ENCODE assay signal across 8 mouse cellular contexts in the genomic region with DNA sequence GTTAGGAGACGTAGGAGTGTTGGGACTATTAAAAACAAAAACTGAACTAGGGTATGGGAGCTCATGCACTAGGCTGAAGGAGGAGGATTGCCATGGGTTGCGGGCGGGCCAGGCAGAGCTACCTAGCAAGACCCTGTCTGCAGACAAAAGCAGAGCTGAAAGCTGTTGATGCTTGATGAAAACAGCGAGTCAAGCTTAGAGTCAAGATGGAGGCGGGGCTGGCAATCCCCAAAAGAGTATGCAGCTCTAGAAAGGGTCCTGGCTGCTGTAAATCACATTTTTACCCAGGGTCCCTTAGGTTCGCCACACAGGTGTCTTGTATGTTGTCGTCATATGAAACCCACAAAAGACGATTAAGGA. TPM values are rescaled to one million over a fixed set of nuclear protein-coding genes. Genes with fewer than 3 reads are reported as not detected.
DNase-seq lines count a peak whose midpoint lies in the region; ATAC-seq lines count a peak whose summit lies in the region.

No protein-coding gene starts in this region.

- peaks cover 13% of the 10 kb centered on the region for H3K4me1 ChIP-seq in lung, embryonic 15.5 days
- peaks cover 16% of the 10 kb centered on the region for H3K4me1 ChIP-seq in brown adipose tissue, adult 24 weeks (ENCODE audit: control insufficient read depth, insufficient read depth, insufficient read length, low read length)
- H3K4me1 ChIP-seq in heart, embryonic 12.5 days (replicated peaks): peaks cover 31% of the 10 kb centered on the region

- H3K4me2 ChIP-seq in lung, embryonic 15.5 days: peak overlapping the region; percentile 62
- peak overlapping the region; percentile 83 for H3K4me2 ChIP-seq in heart, embryonic 12.5 days

- no peak for ATAC-seq in lung, embryonic 15.5 days (ENCODE audit: borderline replicate concordance, extremely low read depth, low FRiP score, low TSS enrichment)
- no peak for ATAC-seq in heart, embryonic 12.5 days (ENCODE audit: insufficient number of reproducible peaks, low FRiP score)
- no peak for ATAC-seq in granulocyte monocyte progenitor cell, adult 5-6 weeks (replicated peaks; ENCODE audit: poor library complexity, severe bottlenecking)

- no peaks in the 10 kb centered on the region for H3K9me3 ChIP-seq in lung, embryonic 15.5 days
- H3K9me3 ChIP-seq in heart, embryonic 12.5 days (replicated peaks): no peaks in the 10 kb centered on the region

- DNase-seq in lung, postnatal 25 days (ENCODE audit: low spot score): no peak
- peak; percentile 46 for DNase-seq in liver
- DNase-seq in retina, postnatal 1 day: peak; percentile 30
- no peak for DNase-seq in ovary, postnatal 36 days (ENCODE audit: low spot score)

- H3K9ac ChIP-seq in lung, embryonic 15.5 days: peak overlapping the region; percentile 98
- peak overlapping the region; percentile 98 for H3K9ac ChIP-seq in heart, embryonic 12.5 days

- H3K27ac ChIP-seq in lung, embryonic 15.5 days: peak overlapping the region; percentile 91; the same call in 1 of the 2 replicates
- H3K27ac ChIP-seq in brown adipose tissue, adult 24 weeks (replicated peaks; ENCODE audit: low read depth, low read length): no peak overlapping the region
- peak overlapping the region; percentile 97 for H3K27ac ChIP-seq in heart, embryonic 12.5 days (ENCODE audit: poor library complexity, severe bottlenecking)

- no peaks in the 10 kb centered on the region; the same call in 1 of the 2 replicates for H3K36me3 ChIP-seq in lung, embryonic 15.5 days
- H3K36me3 ChIP-seq in heart, embryonic 12.5 days: 0 out of 2 replicates have a peak, but pooled peaks cover 3% of the 10 kb centered on the region

- 13% methylated on average over 8 of the region's 8 CpGs for WGBS in lung, embryonic 15.5 days
- WGBS in heart, embryonic 12.5 days: 23% methylated on average over 8 of the region's 8 CpGs

- no peaks in the 10 kb centered on the region for H3K27me3 ChIP-seq in lung, embryonic 15.5 days
- H3K27me3 ChIP-seq in heart, embryonic 12.5 days (replicated peaks): 0 out of 2 replicates have a peak, but pooled peaks cover 3% of the 10 kb centered on the region

- peak overlapping the region; percentile 94 for H3K4me3 ChIP-seq in lung, embryonic 15.5 days
- H3K4me3 ChIP-seq in brown adipose tissue, adult 24 weeks (ENCODE audit: insufficient read depth, low read depth, low read length): peak overlapping the region; percentile 94
- peak overlapping the region; percentile 97 for H3K4me3 ChIP-seq in heart, embryonic 12.5 days

RNA-seq across cellular contexts. Expression of gene Ip6k1, which starts 1.2 kb away (rescaled TPM):
- polyA plus RNA-seq in lung, embryonic 15.5 days (2015; fragmentation: Nextera tagmentation; extraction: Ambion mirVana): 49.4 and 53.7 TPM in 2 replicates
- 14.7 and 20.7 TPM in 2 replicates for polyA plus RNA-seq in brown adipose tissue, adult 24 weeks (2012; ENCODE audit: insufficient read depth, insufficient read length, missing spikeins)
- 50.2 and 52.4 TPM in 2 replicates for polyA plus RNA-seq in heart, embryonic 12.5 days (2016; fragmentation: Nextera tagmentation; extraction: Ambion mirVana)
- total RNA-seq in granulocyte monocyte progenitor cell, adult 5-6 weeks (2014; fragmentation: Nextera tagmentation): 27.1 TPM in 2 replicates
- total RNA-seq in granulocyte monocyte progenitor cell, adult 5-6 weeks (2017): 31.6 and 42.7 TPM in 2 replicates

RNA-seq across cellular contexts. Expression of gene Gm20662, which starts 7.4 kb away (rescaled TPM):
- 0.44 and 0.72 TPM in 2 replicates for polyA plus RNA-seq in lung, embryonic 15.5 days (2015; fragmentation: Nextera tagmentation; extraction: Ambion mirVana)
- not detected in 2 replicates for polyA plus RNA-seq in brown adipose tissue, adult 24 weeks (2012; ENCODE audit: insufficient read depth, insufficient read length, missing spikeins)
- 1.5 TPM in 2 replicates for polyA plus RNA-seq in heart, embryonic 12.5 days (2016; fragmentation: Nextera tagmentation; extraction: Ambion mirVana)
- 0.62 and 5.3 TPM in 2 replicates for total RNA-seq in granulocyte monocyte progenitor cell, adult 5-6 weeks (2014; fragmentation: Nextera tagmentation)
- total RNA-seq in granulocyte monocyte progenitor cell, adult 5-6 weeks (2017): not detected in 2 replicates

RNA-seq across cellular contexts. Expression of gene Cdhr4, which starts 11.2 kb away (rescaled TPM):
- 5.2 and 6.1 TPM in 2 replicates for polyA plus RNA-seq in lung, embryonic 15.5 days (2015; fragmentation: Nextera tagmentation; extraction: Ambion mirVana)
- polyA plus RNA-seq in brown adipose tissue, adult 24 weeks (2012; ENCODE audit: insufficient read depth, insufficient read length, missing spikeins): not detected in 2 replicates
- 6.8 and 11.4 TPM in 2 replicates for polyA plus RNA-seq in heart, embryonic 12.5 days (2016; fragmentation: Nextera tagmentation; extraction: Ambion mirVana)
- 3.0 TPM in 1 of 2 replicates, not detected in the other for total RNA-seq in granulocyte monocyte progenitor cell, adult 5-6 weeks (2014; fragmentation: Nextera tagmentation)
- total RNA-seq in granulocyte monocyte progenitor cell, adult 5-6 weeks (2017): 0.69 TPM in 1 of 2 replicates, not detected in the other

RNA-seq across cellular contexts. Expression of gene Inka1, which starts 17.8 kb away (rescaled TPM):
- 68.7 and 76.6 TPM in 2 replicates for polyA plus RNA-seq in lung, embryonic 15.5 days (2015; fragmentation: Nextera tagmentation; extraction: Ambion mirVana)
- polyA plus RNA-seq in brown adipose tissue, adult 24 weeks (2012; ENCODE audit: insufficient read depth, insufficient read length, missing spikeins): 5.1 and 5.5 TPM in 2 replicates
- 41.9 and 43.9 TPM in 2 replicates for polyA plus RNA-seq in heart, embryonic 12.5 days (2016; fragmentation: Nextera tagmentation; extraction: Ambion mirVana)
- total RNA-seq in granulocyte monocyte progenitor cell, adult 5-6 weeks (2014; fragmentation: Nextera tagmentation): 16.7 and 29.9 TPM in 2 replicates
- total RNA-seq in granulocyte monocyte progenitor cell, adult 5-6 weeks (2017): 18.6 and 23.2 TPM in 2 replicates

RNA-seq across cellular contexts. Expression of gene Gm20661, which starts 20.7 kb away (rescaled TPM):
- polyA plus RNA-seq in lung, embryonic 15.5 days (2015; fragmentation: Nextera tagmentation; extraction: Ambion mirVana): 3.5 and 3.6 TPM in 2 replicates
- not detected in 2 replicates for polyA plus RNA-seq in brown adipose tissue, adult 24 weeks (2012; ENCODE audit: insufficient read depth, insufficient read length, missing spikeins)
- polyA plus RNA-seq in heart, embryonic 12.5 days (2016; fragmentation: Nextera tagmentation; extraction: Ambion mirVana): 4.4 and 5.2 TPM in 2 replicates
- total RNA-seq in granulocyte monocyte progenitor cell, adult 5-6 weeks (2014; fragmentation: Nextera tagmentation): 0.47 TPM in 1 of 2 replicates, not detected in the other
- not detected in 2 replicates for total RNA-seq in granulocyte monocyte progenitor cell, adult 5-6 weeks (2017)

Comparison
In these comparisons a context has a peak if more than half of its experiments do, and no peak if none do; other contexts are left out.
1. DNase-seq: peak in liver (single experiment) and retina, postnatal 1 day (single experiment); none in lung, postnatal 25 days (single experiment) and ovary, postnatal 36 days (single experiment).
2. Peak in every context shown above with its lines, with median percentiles within 50 percentile points of each other: H3K4me3 ChIP-seq.